Mouse (Mus musculus) urinary bladder, postnatal 25 days (tissue): ENCODE results near the gene Dppa2.
"Not testable (repeated sequence)": the region's sequence is repeated elsewhere in the genome, so short reads cannot be mapped to it uniquely, and the experiment has no call there.

Experiments
- DNase-seq: peaks from one replicate; pipeline ENCODE4 v3.0.0; 2022; ENCODE audit warnings: low spot score

Gene Dppa2

GRCm38 (mm10) chr16:48303509-48303908 is at the start of gene Dppa2:
Dppa2 (plus strand) TSS chr16:48303908.
- DNase-seq, result no peak

DNA sequence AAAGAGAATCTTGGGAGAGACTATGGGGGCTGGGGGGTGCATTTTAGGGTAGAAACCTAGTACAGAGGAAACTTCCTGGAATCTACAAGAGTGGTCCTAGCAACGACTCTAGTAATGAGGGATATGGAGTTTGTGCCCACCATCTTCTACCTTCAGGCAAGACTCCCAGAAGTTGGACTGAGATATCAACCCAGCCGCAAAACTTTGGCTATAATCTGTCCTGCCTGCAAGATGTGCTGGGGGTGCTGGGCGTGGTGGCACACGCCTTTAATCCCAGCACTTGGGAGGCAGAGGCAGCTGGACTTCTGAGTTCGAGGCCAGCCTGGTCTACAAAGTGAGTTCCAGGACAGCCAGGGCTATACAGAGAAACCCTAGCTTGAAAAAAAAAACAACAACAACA is 49.1 kb upstream of the Dppa2 start:
- DNase-seq, result no peak

GRCm38 (mm10) chr16:48259519-48259918 is 44.2 kb upstream of the Dppa2 start:
- no peak for DNase-seq

GRCm38 (mm10) chr16:48262901-48263300 is 40.8 kb upstream of the Dppa2 start:
- no peak for DNase-seq

DNA sequence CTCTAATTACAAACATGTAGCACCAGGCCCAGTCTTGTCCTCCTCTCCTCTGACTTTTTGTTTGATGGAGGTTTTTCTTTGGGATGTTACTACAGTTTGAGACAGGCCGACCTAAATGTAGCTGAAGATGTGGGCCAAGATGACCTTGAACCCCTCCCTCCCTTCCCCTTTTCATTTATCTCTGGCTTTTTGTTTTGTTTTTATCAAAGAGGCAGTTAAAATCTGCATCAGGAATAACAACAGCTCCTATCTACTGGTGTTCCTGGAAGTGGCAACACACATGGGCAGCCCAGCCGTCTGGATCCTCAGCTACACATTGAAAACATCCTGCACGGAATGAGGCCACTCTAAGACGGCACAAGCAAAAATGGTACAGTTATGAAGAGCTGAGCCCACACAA is 37.9 kb upstream of the Dppa2 start:
- DNase-seq, result no peak

- no peak for DNase-seq
These were observed 26.8 kb upstream of the Dppa2 start for GRCm38 (mm10) chr16:48276940-48277339.

GRCm38 (mm10) chr16:48280883-48281282 is 22.8 kb upstream of the Dppa2 start:
- no peak for DNase-seq

GRCm38 (mm10) chr16:48282801-48283200 is 20.9 kb upstream of the Dppa2 start:
- no peak for DNase-seq

GRCm38 (mm10) chr16:48283517-48283916 is 20.2 kb upstream of the Dppa2 start, which contains the start of gene Dppa4:
Dppa4 (plus strand) TSS chr16:48283733.
- no peak for DNase-seq

- no peak for DNase-seq
These were observed 18.2 kb upstream of the Dppa2 start for GRCm38 (mm10) chr16:48285517-48285916.

DNA sequence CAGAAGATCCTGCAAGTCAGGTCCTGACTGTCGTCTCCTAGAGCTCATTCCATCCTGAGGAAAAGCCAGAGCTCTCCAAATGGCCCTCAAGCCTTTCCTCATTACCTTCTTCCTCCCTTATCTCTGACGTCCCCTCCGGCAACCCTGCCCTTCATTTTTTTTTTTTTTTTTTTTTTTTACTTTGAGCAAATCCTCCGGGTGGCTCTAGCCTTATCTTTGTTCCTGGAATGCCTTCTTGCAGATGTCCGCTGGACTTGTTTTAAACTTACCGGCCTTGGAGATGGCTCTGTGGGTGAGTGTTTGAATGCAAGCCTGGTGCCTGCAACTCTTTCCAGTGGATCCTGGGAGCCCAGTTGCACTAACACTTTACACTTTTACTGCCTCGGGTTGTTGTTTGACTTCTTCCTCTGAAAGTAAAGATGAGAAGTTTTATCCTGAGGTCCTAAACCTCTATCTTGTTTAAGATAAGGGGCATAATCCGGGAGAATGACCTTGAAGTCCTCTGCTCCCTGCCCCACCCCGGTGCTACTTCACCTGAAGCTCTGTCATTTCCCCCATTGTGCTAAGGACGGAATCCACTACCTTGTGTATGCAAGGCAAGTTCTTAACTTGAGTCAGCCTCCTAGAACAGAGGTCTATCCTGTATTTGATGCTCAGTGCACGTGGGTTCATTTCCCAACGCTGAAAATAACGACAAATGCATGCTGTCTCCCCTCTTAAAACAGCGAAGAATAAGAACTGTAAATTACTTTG is 6.1 kb upstream of the Dppa2 start:
- no peak for DNase-seq

DNA sequence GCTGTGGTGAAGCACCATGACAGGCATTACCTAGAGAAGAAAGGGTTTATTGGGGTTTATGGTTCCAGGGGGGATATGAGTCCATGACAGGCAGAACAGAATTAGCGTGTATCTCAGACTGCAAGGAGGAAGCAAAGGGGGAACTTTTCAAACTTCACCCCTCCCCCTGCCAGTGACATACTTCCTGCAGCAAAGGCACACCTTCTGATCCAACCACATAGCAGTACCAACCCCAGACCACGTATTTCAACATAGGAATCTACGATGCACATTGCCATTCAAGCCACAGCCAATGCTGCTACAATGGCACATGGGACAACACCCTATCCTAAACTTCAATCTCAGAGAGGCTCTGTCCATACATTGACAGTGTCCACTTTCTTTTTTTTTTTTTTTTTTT is 3.8 kb upstream of the Dppa2 start:
- DNase-seq, result no peak

GRCm38 (mm10) chr16:48303983-48304382 is 275 bp downstream of the Dppa2 start:
- DNase-seq, result no peak

GRCm38 (mm10) chr16:48308916-48309315 is 5.2 kb downstream of the Dppa2 start:
- not testable (repeated sequence) for DNase-seq

DNA sequence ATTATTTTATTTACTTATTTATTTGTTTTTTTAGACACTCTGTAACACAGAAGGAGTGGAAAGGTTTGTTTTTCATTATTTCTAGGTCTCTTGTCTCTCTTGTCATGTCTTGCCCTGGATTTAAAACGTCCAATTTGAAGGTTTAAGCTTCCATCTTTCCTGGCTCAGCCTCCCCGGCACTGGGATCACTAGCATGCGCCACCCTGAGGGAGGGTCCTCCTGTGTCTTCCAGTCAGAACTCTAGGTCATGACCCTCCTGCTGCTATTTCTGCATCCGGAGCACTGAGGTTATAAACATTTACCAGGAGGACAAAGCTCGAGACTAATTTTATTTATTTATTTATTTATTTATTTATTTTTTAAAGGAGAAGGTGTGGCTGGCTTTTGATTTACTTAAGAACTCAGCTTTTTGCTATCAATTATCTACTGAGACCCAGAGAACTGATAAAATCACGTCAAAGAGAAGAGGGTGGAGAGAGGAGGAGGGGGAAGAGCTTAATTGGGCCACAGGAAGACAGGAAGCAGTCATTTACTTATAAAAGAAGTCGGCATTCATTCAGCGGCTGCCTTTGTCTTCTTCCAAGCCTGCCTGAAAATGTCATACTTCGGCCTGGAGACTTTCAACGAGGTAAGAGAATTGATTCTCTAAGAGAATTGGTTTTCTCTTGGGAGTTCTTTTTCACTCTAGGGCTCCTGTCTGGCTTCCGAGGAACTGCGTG is 6.4 kb downstream of the Dppa2 start:
- DNase-seq, result no peak

GRCm38 (mm10) chr16:48315294-48315693 is 11.6 kb downstream of the Dppa2 start:
- no peak for DNase-seq

- DNase-seq, result no peak
These were observed 17.1 kb downstream of the Dppa2 start for GRCm38 (mm10) chr16:48320781-48321180.

GRCm38 (mm10) chr16:48323133-48323532 is 19.4 kb downstream of the Dppa2 start:
- DNase-seq, result no peak

DNA sequence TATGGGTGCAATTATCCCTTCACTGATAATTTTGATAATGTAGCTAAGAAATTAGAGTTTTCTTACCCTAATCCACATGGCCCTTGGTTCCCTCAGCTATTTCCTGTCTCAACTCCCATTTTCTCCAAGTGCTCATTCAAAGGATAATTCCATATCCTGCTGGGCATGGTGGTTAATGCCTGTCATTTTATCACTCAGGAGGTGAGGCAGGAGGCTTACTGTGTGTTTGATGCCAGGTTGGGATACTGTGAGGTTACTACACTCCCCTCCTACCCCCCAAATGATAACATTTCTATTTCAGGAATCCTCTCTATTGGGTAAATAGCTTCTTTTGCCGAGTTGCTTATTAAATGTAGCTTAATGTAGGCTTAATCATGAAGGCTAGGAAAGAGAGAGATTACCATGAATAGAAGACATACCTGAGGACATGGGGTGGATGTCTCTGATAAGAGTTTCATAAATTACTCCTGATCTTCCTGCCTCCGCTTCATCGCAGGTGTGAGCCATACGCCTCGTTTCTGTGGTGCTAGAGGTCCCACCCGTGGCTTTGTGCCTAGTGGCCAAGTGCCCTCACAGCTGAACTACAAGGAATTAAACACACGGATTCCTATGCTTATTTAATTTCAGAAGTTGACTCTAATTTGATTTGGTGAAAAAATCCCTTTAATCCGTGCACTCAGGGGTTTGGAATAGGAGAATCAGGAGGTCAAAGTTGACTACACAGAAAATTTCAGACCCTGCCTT is 20.1 kb downstream of the Dppa2 start:
- no peak for DNase-seq

DNA sequence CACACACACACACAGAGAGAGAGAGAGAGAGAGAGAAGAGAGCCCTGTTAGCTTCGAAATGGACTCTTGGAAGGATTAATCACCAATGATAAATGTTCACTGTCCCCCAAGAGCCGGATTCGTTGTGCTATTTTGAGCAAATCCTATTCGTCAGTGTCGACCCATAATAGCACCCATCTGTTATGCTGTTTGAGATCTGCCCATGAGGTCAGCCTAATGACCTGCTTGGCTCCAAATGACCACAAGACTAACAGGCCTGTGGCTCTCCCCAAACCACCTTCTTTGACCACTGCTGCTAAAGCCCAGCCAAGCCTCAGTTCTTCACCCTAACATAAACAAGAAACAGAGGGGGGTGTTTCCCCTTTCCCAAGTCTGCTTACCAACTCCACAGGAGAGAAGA is 23.2 kb downstream of the Dppa2 start:
- no peak for DNase-seq

DNA sequence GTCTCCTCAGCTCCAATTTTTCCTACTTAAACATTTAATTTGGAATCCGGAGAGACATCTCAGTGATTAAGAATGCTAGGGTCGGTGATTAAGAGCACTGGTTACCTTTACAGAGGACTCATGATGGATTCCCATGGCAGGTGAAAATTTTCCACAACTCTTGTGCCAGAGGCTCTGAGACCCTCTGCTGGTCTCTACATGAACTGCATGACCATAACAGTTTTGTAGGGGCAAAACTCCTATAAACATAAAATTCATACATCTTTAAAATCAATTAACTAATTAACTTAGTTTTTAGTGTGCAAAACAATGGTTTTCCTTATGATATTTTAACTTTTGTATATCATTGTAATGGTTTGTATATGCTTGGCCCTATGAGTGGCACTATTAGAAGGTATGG is 24.7 kb downstream of the Dppa2 start:
- DNase-seq, result no peak

DNA sequence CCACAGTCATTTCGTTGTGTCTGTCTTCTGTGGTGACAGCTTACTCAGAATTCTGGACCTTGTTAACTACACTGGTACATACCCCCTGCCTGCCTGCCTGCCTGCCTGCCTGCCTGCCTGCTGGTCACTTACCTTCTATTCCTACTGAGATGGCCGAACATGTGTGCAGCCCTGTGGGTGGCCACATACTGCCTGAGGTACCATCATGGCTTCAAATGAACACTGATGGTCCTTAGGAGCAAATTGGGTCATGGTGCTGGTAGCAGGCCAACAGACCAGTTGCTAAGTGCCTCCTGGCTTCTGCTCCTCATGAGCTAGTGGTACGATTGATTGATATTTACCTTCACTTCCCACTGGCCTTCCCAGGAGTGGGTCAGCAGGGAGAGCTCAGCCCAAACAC is 28.1 kb downstream of the Dppa2 start:
- no peak for DNase-seq

GRCm38 (mm10) chr16:48335326-48335725 is 31.6 kb downstream of the Dppa2 start:
- no peak for DNase-seq
